Mouse (Mus musculus) retina, postnatal 1 day (tissue): ENCODE results near the gene Actr1a.

Experiments
- DNase-seq: peaks from one replicate; pipeline ENCODE4 v3.0.0-alpha.2; 2012

Gene Actr1a

GRCm38 (mm10) chr19:46399372-46399771 lies 3.8 kb upstream of the Actr1a start:
- no peak for DNase-seq

- DNase-seq, result no peak
These were observed 2.9 kb upstream of the Actr1a start for GRCm38 (mm10) chr19:46398401-46398800.

- DNase-seq, result peak; percentile 68
These were observed 2.0 kb upstream of the Actr1a start for GRCm38 (mm10) chr19:46397436-46398001.

GRCm38 (mm10) chr19:46396686-46397435 lies 1.3 kb upstream of the Actr1a start, which contains the start of gene Sufu:
TSS of gene Sufu (plus strand) at chr19:46396896.
- DNase-seq, result peak; percentile 99

GRCm38 (mm10) chr19:46396109-46396508 lies 561 bp upstream of the Actr1a start:
- no peak for DNase-seq

- DNase-seq, result no peak
These were observed 838 bp downstream of the Actr1a start for GRCm38 (mm10) chr19:46394712-46395108.

- peak; percentile 70 for DNase-seq
These were observed 3.5 kb downstream of the Actr1a start for GRCm38 (mm10) chr19:46392018-46392417.

GRCm38 (mm10) chr19:46389872-46390271 lies 5.7 kb downstream of the Actr1a start:
- peak; percentile 28 for DNase-seq

GRCm38 (mm10) chr19:46382275-46382674 lies 13.3 kb downstream of the Actr1a start:
- DNase-seq, result no peak

GRCm38 (mm10) chr19:46375891-46376290 lies 19.7 kb downstream of the Actr1a start:
- no peak for DNase-seq

GRCm38 (mm10) chr19:46375489-46375888 lies 20.1 kb downstream of the Actr1a start:
- no peak for DNase-seq

GRCm38 (mm10) chr19:46374477-46375088 lies 21.0 kb downstream of the Actr1a start:
- DNase-seq, result no peak

GRCm38 (mm10) chr19:46369204-46369603 lies 26.3 kb downstream of the Actr1a start:
- DNase-seq, result peak; percentile 64

- DNase-seq, result no peak
These were observed 27.6 kb downstream of the Actr1a start for GRCm38 (mm10) chr19:46367798-46368590.

GRCm38 (mm10) chr19:46363294-46364009 lies 32.1 kb downstream of the Actr1a start:
- DNase-seq, result no peak

- DNase-seq, result no peak
These were observed 33.4 kb downstream of the Actr1a start for GRCm38 (mm10) chr19:46362104-46362503.

- DNase-seq, result no peak
These were observed 37.2 kb downstream of the Actr1a start for GRCm38 (mm10) chr19:46358381-46358780.

GRCm38 (mm10) chr19:46357344-46358280 lies 37.9 kb downstream of the Actr1a start:
- no peak for DNase-seq

- DNase-seq, result peak; percentile 92
These were observed 38.8 kb downstream of the Actr1a start for GRCm38 (mm10) chr19:46356701-46357138.

- no peak for DNase-seq
These were observed 45.2 kb downstream of the Actr1a start, which contains the start of gene 2310034G01Rik for GRCm38 (mm10) chr19:46350168-46350932. TSS of gene 2310034G01Rik (minus strand) at chr19:46350302.
